15 mouse cellular contexts compared by ENCODE assay signal in genomic region chr15:101075150-101075549, GRCm38 (mm10). TPM values are rescaled to one million over a fixed set of nuclear protein-coding genes. Genes with fewer than 3 reads are reported as not detected.
A peak's percentile ranks its signal among the peaks of the same experiment; 100 is the strongest.
DNase-seq lines count a peak whose midpoint lies in the region; ATAC-seq lines count a peak whose summit lies in the region.
"Had no signal": no experiment of that assay in that cellular context is flagged by ENCODE, and none has a peak within 500 bp of the region (broad histone marks: within the 10 kb centered on the region; RNA-seq: fewer than 3 reads in every experiment).

No protein-coding gene starts in this region.

- H3K9ac ChIP-seq in forebrain, embryonic 12.5 days, result no peak overlapping the region
- H3K9ac ChIP-seq in forebrain, embryonic 16.5 days (replicated peaks; ENCODE audit: low read depth, low read length), result no peak overlapping the region
- H3K9ac ChIP-seq in embryonic facial prominence, embryonic 11.5 days (replicated peaks; ENCODE audit: low read length), result no peak overlapping the region
- H3K9ac ChIP-seq in limb, embryonic 12.5 days (replicated peaks), result no peak overlapping the region

- WGBS in forebrain, embryonic 12.5 days, result 75% methylated on average over 4 of the region's 4 CpGs
- WGBS in forebrain, embryonic 16.5 days, result 84% methylated on average over 4 of the region's 4 CpGs
- 44% methylated on average over 4 of the region's 4 CpGs for WGBS in embryonic facial prominence, embryonic 11.5 days
- 40% methylated on average over 4 of the region's 4 CpGs for WGBS in limb, embryonic 12.5 days

- H3K27ac ChIP-seq in forebrain, embryonic 12.5 days, result no peak overlapping the region
- H3K27ac ChIP-seq in forebrain, embryonic 16.5 days (ENCODE audit: low read length), result no peak overlapping the region
- no peak overlapping the region for H3K27ac ChIP-seq in embryonic facial prominence, embryonic 11.5 days (replicated peaks; ENCODE audit: low read depth, low read length)
- H3K27ac ChIP-seq in limb, embryonic 12.5 days, result no peak overlapping the region
- H3K27ac ChIP-seq: heart, adult 2 months had no signal

- H3K4me3 ChIP-seq in forebrain, embryonic 12.5 days (replicated peaks), result no peak overlapping the region
- no peak overlapping the region for H3K4me3 ChIP-seq in forebrain, embryonic 16.5 days (replicated peaks; ENCODE audit: low read length)
- H3K4me3 ChIP-seq in embryonic facial prominence, embryonic 11.5 days (ENCODE audit: low read depth, low read length), result peak overlapping the region; percentile 98; the same call in 1 of the 2 replicates
- H3K4me3 ChIP-seq in limb, embryonic 12.5 days (replicated peaks), result no peak overlapping the region
- H3K4me3 ChIP-seq: heart, adult 2 months had no signal

- no peak for DNase-seq in embryonic facial prominence, embryonic 11.5 days (ENCODE audit: low spot score)
- peak; percentile 91 for DNase-seq in kidney, adult 9 months
- no peak for DNase-seq in cerebellum, adult 11-12 months
- no peak for DNase-seq in embryo, embryonic 10.5 days (ENCODE audit: low spot score)
- DNase-seq: heart, adult 2 months; left cerebral cortex, postnatal 4 days had no signal

- no peaks in the 10 kb centered on the region for H3K36me3 ChIP-seq in forebrain, embryonic 12.5 days (replicated peaks)
- no peaks in the 10 kb centered on the region for H3K36me3 ChIP-seq in forebrain, embryonic 16.5 days (ENCODE audit: control insufficient read depth, insufficient read depth)
- H3K36me3 ChIP-seq in embryonic facial prominence, embryonic 11.5 days (replicated peaks; ENCODE audit: control insufficient read depth, insufficient read depth, low read depth, low read length), result no peaks in the 10 kb centered on the region
- H3K36me3 ChIP-seq in limb, embryonic 12.5 days, result peaks cover 5% of the 10 kb centered on the region; the same call in 1 of the 2 replicates
- H3K36me3 ChIP-seq: G1E had no signal

- peak overlapping the region; percentile 94; the same call in 1 of the 2 replicates for H3K4me2 ChIP-seq in forebrain, embryonic 12.5 days
- H3K4me2 ChIP-seq in forebrain, embryonic 16.5 days (ENCODE audit: low read length), result no peak overlapping the region
- no peak overlapping the region; the same call in 1 of the 2 replicates for H3K4me2 ChIP-seq in embryonic facial prominence, embryonic 11.5 days (ENCODE audit: low read depth, low read length)
- peak overlapping the region; percentile 85 for H3K4me2 ChIP-seq in limb, embryonic 12.5 days

- ATAC-seq in forebrain, embryonic 12.5 days (ENCODE audit: low FRiP score), result no peak
- ATAC-seq in forebrain, embryonic 16.5 days, result no peak
- ATAC-seq in embryonic facial prominence, embryonic 11.5 days (replicated peaks; ENCODE audit: insufficient number of reproducible peaks, low FRiP score, low TSS enrichment, low read depth), result no peak
- no peak for ATAC-seq in limb, embryonic 12.5 days (ENCODE audit: insufficient number of reproducible peaks, insufficient read depth, low FRiP score, low TSS enrichment, low read depth)
- no peak for ATAC-seq in megakaryocyte, adult 5-6 weeks (ENCODE audit: poor library complexity, severe bottlenecking)

- peaks cover 70% of the 10 kb centered on the region for H3K4me1 ChIP-seq in forebrain, embryonic 12.5 days
- peaks cover 31% of the 10 kb centered on the region for H3K4me1 ChIP-seq in forebrain, embryonic 16.5 days (replicated peaks; ENCODE audit: control insufficient read depth, insufficient read depth, low read length)
- H3K4me1 ChIP-seq in embryonic facial prominence, embryonic 11.5 days (ENCODE audit: control insufficient read depth, insufficient read depth, low read length), result peaks cover 28% of the 10 kb centered on the region
- peaks cover 58% of the 10 kb centered on the region for H3K4me1 ChIP-seq in limb, embryonic 12.5 days (replicated peaks)

- H3K9me3 ChIP-seq in forebrain, embryonic 12.5 days, result no peaks in the 10 kb centered on the region
- H3K9me3 ChIP-seq in forebrain, embryonic 16.5 days (ENCODE audit: control insufficient read depth, low read length), result no peaks in the 10 kb centered on the region
- H3K9me3 ChIP-seq in embryonic facial prominence, embryonic 11.5 days (replicated peaks; ENCODE audit: control insufficient read depth, low read length), result no peaks in the 10 kb centered on the region
- no peaks in the 10 kb centered on the region for H3K9me3 ChIP-seq in limb, embryonic 12.5 days

- peaks cover 14% of the 10 kb centered on the region for H3K27me3 ChIP-seq in forebrain, embryonic 12.5 days
- H3K27me3 ChIP-seq in forebrain, embryonic 16.5 days (replicated peaks; ENCODE audit: control insufficient read depth, insufficient read depth, low read length), result peaks cover 19% of the 10 kb centered on the region
- no peaks in the 10 kb centered on the region for H3K27me3 ChIP-seq in embryonic facial prominence, embryonic 11.5 days (ENCODE audit: control insufficient read depth, insufficient read depth, low read length)
- no peaks in the 10 kb centered on the region for H3K27me3 ChIP-seq in limb, embryonic 12.5 days

RNA-seq across cellular contexts. Expression of gene Fignl2, which starts 3.2 kb away (rescaled TPM):
- polyA plus RNA-seq in forebrain, embryonic 12.5 days (2016; fragmentation: Nextera tagmentation; extraction: Ambion mirVana), result 0.21 and 0.22 TPM in 2 replicates
- polyA plus RNA-seq in forebrain, embryonic 16.5 days (2015; fragmentation: Nextera tagmentation; extraction: Ambion mirVana), result 0.05 TPM in 1 of 2 replicates, not detected in the other
- 0.72 and 0.81 TPM in 2 replicates for polyA plus RNA-seq in embryonic facial prominence, embryonic 11.5 days (2014; fragmentation: Nextera tagmentation; extraction: Ambion mirVana)
- 0.38 and 0.56 TPM in 2 replicates for polyA plus RNA-seq in limb, embryonic 12.5 days (2016; fragmentation: Nextera tagmentation; extraction: Ambion mirVana)
- 0.04 TPM in 1 of 2 replicates, not detected in the other for total RNA-seq in megakaryocyte, adult 5-6 weeks (2015)
- 0.07 and 0.16 TPM in 2 replicates for total RNA-seq in megakaryocyte, adult 5-6 weeks (2017)
- polyA plus RNA-seq: G1E had no signal

RNA-seq across cellular contexts. Expression of gene Gm47841, which starts 28.0 kb away (rescaled TPM):
- not detected in 2 replicates for polyA plus RNA-seq in forebrain, embryonic 12.5 days (2016; fragmentation: Nextera tagmentation; extraction: Ambion mirVana)
- polyA plus RNA-seq in forebrain, embryonic 16.5 days (2015; fragmentation: Nextera tagmentation; extraction: Ambion mirVana), result not detected in 2 replicates
- not detected in 2 replicates for polyA plus RNA-seq in embryonic facial prominence, embryonic 11.5 days (2014; fragmentation: Nextera tagmentation; extraction: Ambion mirVana)
- polyA plus RNA-seq in limb, embryonic 12.5 days (2016; fragmentation: Nextera tagmentation; extraction: Ambion mirVana), result not detected in 2 replicates
- total RNA-seq in megakaryocyte, adult 5-6 weeks (2015), result not detected in 2 replicates
- total RNA-seq in megakaryocyte, adult 5-6 weeks (2017), result not detected in 2 replicates
- total RNA-seq: G1E; heart, adult 2 months; heart, postnatal 25 days; layer of hippocampus, adult 8-10 months; left cerebral cortex, postnatal 4 days had no signal
- polyA plus RNA-seq: G1E; heart, adult 2 months; lung, embryonic 16.5 days; spleen, adult 2 months had no signal

RNA-seq across cellular contexts. Expression of gene Ankrd33, which starts 40.4 kb away (rescaled TPM):
- polyA plus RNA-seq in forebrain, embryonic 12.5 days (2016; fragmentation: Nextera tagmentation; extraction: Ambion mirVana), result not detected in 2 replicates
- not detected in 2 replicates for polyA plus RNA-seq in forebrain, embryonic 16.5 days (2015; fragmentation: Nextera tagmentation; extraction: Ambion mirVana)
- polyA plus RNA-seq in embryonic facial prominence, embryonic 11.5 days (2014; fragmentation: Nextera tagmentation; extraction: Ambion mirVana), result not detected in 2 replicates
- not detected in 2 replicates for polyA plus RNA-seq in limb, embryonic 12.5 days (2016; fragmentation: Nextera tagmentation; extraction: Ambion mirVana)
- not detected in 2 replicates for total RNA-seq in megakaryocyte, adult 5-6 weeks (2015)
- not detected in 2 replicates for total RNA-seq in megakaryocyte, adult 5-6 weeks (2017)
- total RNA-seq: G1E; heart, adult 2 months; heart, postnatal 25 days; left cerebral cortex, postnatal 4 days had no signal
- polyA plus RNA-seq: G1E; heart, adult 2 months; lung, embryonic 16.5 days; spleen, adult 2 months had no signal

RNA-seq across cellular contexts. Expression of gene Acvrl1, which starts 53.2 kb away (rescaled TPM):
- polyA plus RNA-seq in forebrain, embryonic 12.5 days (2016; fragmentation: Nextera tagmentation; extraction: Ambion mirVana), result 6.4 and 6.5 TPM in 2 replicates
- 8.0 and 8.4 TPM in 2 replicates for polyA plus RNA-seq in forebrain, embryonic 16.5 days (2015; fragmentation: Nextera tagmentation; extraction: Ambion mirVana)
- 3.8 and 4.6 TPM in 2 replicates for polyA plus RNA-seq in embryonic facial prominence, embryonic 11.5 days (2014; fragmentation: Nextera tagmentation; extraction: Ambion mirVana)
- 7.3 and 7.4 TPM in 2 replicates for polyA plus RNA-seq in limb, embryonic 12.5 days (2016; fragmentation: Nextera tagmentation; extraction: Ambion mirVana)
- total RNA-seq in megakaryocyte, adult 5-6 weeks (2015), result 6.9 and 8.2 TPM in 2 replicates
- total RNA-seq in megakaryocyte, adult 5-6 weeks (2017), result 27.6 and 34.9 TPM in 2 replicates

Comparison
In these comparisons a context has a peak if more than half of its experiments do, and no peak if none do; other contexts are left out.
1. H3K4me2 ChIP-seq: peak in forebrain, embryonic 12.5 days (single experiment) and limb, embryonic 12.5 days (single experiment); none in forebrain, embryonic 16.5 days (single experiment) and embryonic facial prominence, embryonic 11.5 days (single experiment).